Mouse (Mus musculus): ENCODE measurements at regions not wholly inside any gene's neighbourhood (a gene's known extent, or its start where the extent isn't known, plus 50 kb on each side); places are given as distances from the start of the nearest gene placed in this dataset.

GRCm38 (mm10) chr15:36898857-36899523 lies 108.6 kb downstream of the Zfp706 start:
- no peak for ATAC-seq (replicated peaks in 1 of 2; ENCODE audit: insufficient read depth in 1 of 2, low FRiP score in 2 of 2, low TSS enrichment in 1 of 2, low read depth in 1 of 2, poor library complexity in 2 of 2, severe bottlenecking in 2 of 2)

- no peak for ATAC-seq (replicated peaks in 1 of 2; ENCODE audit: insufficient read depth in 1 of 2, low FRiP score in 2 of 2, low TSS enrichment in 1 of 2, low read depth in 1 of 2, poor library complexity in 2 of 2, severe bottlenecking in 2 of 2)
Measured at GRCm38 (mm10) chr15:36898326-36898725, 109.2 kb downstream of the Zfp706 start.

GRCm38 (mm10) chr15:36896265-36896664 lies 111.3 kb downstream of the Zfp706 start:
- peak; percentile 70 to 77; a peak in 3 of 4 replicates for ATAC-seq (replicated peaks in 1 of 2; ENCODE audit: insufficient read depth in 1 of 2, low FRiP score in 2 of 2, low TSS enrichment in 1 of 2, low read depth in 1 of 2, poor library complexity in 2 of 2, severe bottlenecking in 2 of 2)

GRCm38 (mm10) chr15:36895031-36895430 lies 112.5 kb downstream of the Zfp706 start:
- ATAC-seq (replicated peaks in 1 of 2; ENCODE audit: insufficient read depth in 1 of 2, low FRiP score in 2 of 2, low TSS enrichment in 1 of 2, low read depth in 1 of 2, poor library complexity in 2 of 2, severe bottlenecking in 2 of 2): no peak

GRCm38 (mm10) chr15:36893407-36893969 lies 114.1 kb downstream of the Zfp706 start:
- no peak for ATAC-seq (replicated peaks in 1 of 2; ENCODE audit: insufficient read depth in 1 of 2, low FRiP score in 2 of 2, low TSS enrichment in 1 of 2, low read depth in 1 of 2, poor library complexity in 2 of 2, severe bottlenecking in 2 of 2)

GRCm38 (mm10) chr15:36892576-36893205 lies 114.9 kb downstream of the Zfp706 start:
- ATAC-seq (replicated peaks in 1 of 2; ENCODE audit: insufficient read depth in 1 of 2, low FRiP score in 2 of 2, low TSS enrichment in 1 of 2, low read depth in 1 of 2, poor library complexity in 2 of 2, severe bottlenecking in 2 of 2): no peak

- no peak for ATAC-seq (replicated peaks in 1 of 2; ENCODE audit: insufficient read depth in 1 of 2, low FRiP score in 2 of 2, low TSS enrichment in 1 of 2, low read depth in 1 of 2, poor library complexity in 2 of 2, severe bottlenecking in 2 of 2)
Measured at GRCm38 (mm10) chr15:36891851-36892250, 115.7 kb downstream of the Zfp706 start.

- no peak for ATAC-seq (replicated peaks in 1 of 2; ENCODE audit: insufficient read depth in 1 of 2, low FRiP score in 2 of 2, low TSS enrichment in 1 of 2, low read depth in 1 of 2, poor library complexity in 2 of 2, severe bottlenecking in 2 of 2)
Measured at GRCm38 (mm10) chr15:36891296-36891695, 116.3 kb downstream of the Zfp706 start.

GRCm38 (mm10) chr15:36889072-36889471 lies 118.5 kb downstream of the Zfp706 start:
- no peak for ATAC-seq (replicated peaks in 1 of 2; ENCODE audit: insufficient read depth in 1 of 2, low FRiP score in 2 of 2, low TSS enrichment in 1 of 2, low read depth in 1 of 2, poor library complexity in 2 of 2, severe bottlenecking in 2 of 2)

GRCm38 (mm10) chr15:36888351-36889069 lies 119.1 kb downstream of the Zfp706 start:
- ATAC-seq (replicated peaks in 1 of 2; ENCODE audit: insufficient read depth in 1 of 2, low FRiP score in 2 of 2, low TSS enrichment in 1 of 2, low read depth in 1 of 2, poor library complexity in 2 of 2, severe bottlenecking in 2 of 2): 0 out of 4 replicates have a peak, but pooled peaks of 1 of the 2 experiments have one; percentile 27

- ATAC-seq (replicated peaks in 1 of 2; ENCODE audit: insufficient read depth in 1 of 2, low FRiP score in 2 of 2, low TSS enrichment in 1 of 2, low read depth in 1 of 2, poor library complexity in 2 of 2, severe bottlenecking in 2 of 2): no peak
Measured at GRCm38 (mm10) chr15:36884671-36885365, 122.8 kb downstream of the Zfp706 start.

- no peak for ATAC-seq (replicated peaks in 1 of 2; ENCODE audit: insufficient read depth in 1 of 2, low FRiP score in 2 of 2, low TSS enrichment in 1 of 2, low read depth in 1 of 2, poor library complexity in 2 of 2, severe bottlenecking in 2 of 2)
Measured at GRCm38 (mm10) chr15:36884074-36884473, 123.5 kb downstream of the Zfp706 start.

- ATAC-seq (replicated peaks in 1 of 2; ENCODE audit: insufficient read depth in 1 of 2, low FRiP score in 2 of 2, low TSS enrichment in 1 of 2, low read depth in 1 of 2, poor library complexity in 2 of 2, severe bottlenecking in 2 of 2): no peak
Measured at GRCm38 (mm10) chr15:36883156-36883555, 124.4 kb downstream of the Zfp706 start.

GRCm38 (mm10) chr15:36881576-36881975 lies 126.0 kb downstream of the Zfp706 start:
- ATAC-seq (replicated peaks in 1 of 2; ENCODE audit: insufficient read depth in 1 of 2, low FRiP score in 2 of 2, low TSS enrichment in 1 of 2, low read depth in 1 of 2, poor library complexity in 2 of 2, severe bottlenecking in 2 of 2): no peak

- ATAC-seq (replicated peaks in 1 of 2; ENCODE audit: insufficient read depth in 1 of 2, low FRiP score in 2 of 2, low TSS enrichment in 1 of 2, low read depth in 1 of 2, poor library complexity in 2 of 2, severe bottlenecking in 2 of 2): no peak
Measured at GRCm38 (mm10) chr15:36880602-36881001, 127.0 kb downstream of the Zfp706 start.

- ATAC-seq (replicated peaks in 1 of 2; ENCODE audit: insufficient read depth in 1 of 2, low FRiP score in 2 of 2, low TSS enrichment in 1 of 2, low read depth in 1 of 2, poor library complexity in 2 of 2, severe bottlenecking in 2 of 2): peak; percentile 75 to 85
Measured at GRCm38 (mm10) chr15:36879587-36879986, 128.0 kb downstream of the Zfp706 start.

GRCm38 (mm10) chr15:36878960-36879359 lies 128.6 kb downstream of the Zfp706 start:
- ATAC-seq (replicated peaks in 1 of 2; ENCODE audit: insufficient read depth in 1 of 2, low FRiP score in 2 of 2, low TSS enrichment in 1 of 2, low read depth in 1 of 2, poor library complexity in 2 of 2, severe bottlenecking in 2 of 2): no peak; a peak in 1 of 4 replicates
